Mouse (Mus musculus): ENCODE data around the gene Hes7. TPM values are rescaled to one million over a fixed set of nuclear protein-coding genes. Genes with fewer than 3 reads are reported as not detected.

Hes7 gene
- total and polyA plus RNA-seq, 3 experiments: 0.04 TPM; not detected in 2

- Histone ChIP-seq H3K9ac (ENCODE audit: insufficient read depth, low read depth) (no peak overlapping the region), H3K27me3 (replicated peaks) (peaks cover 87% of the 10 kb centered on the region), H3K27ac (ENCODE audit: insufficient read depth, low read depth) (no peak overlapping the region), H3K79me2 (replicated peaks; ENCODE audit: control insufficient read depth, extremely low read depth, insufficient read depth, poor library complexity, severe bottlenecking) (no peaks in the 10 kb centered on the region), H3K4me3 (replicated peaks in 1 of 3; ENCODE audit: low read depth in 2 of 3, low read length in 2 of 3, poor library complexity in 1 of 3) (no peak overlapping the region), H3K9me3 (replicated peaks; ENCODE audit: low read length) (no peaks in the 10 kb centered on the region), H3K4me2 (ENCODE audit: insufficient read depth, low read depth, poor library complexity, severe bottlenecking) (no peak overlapping the region), H3K36me3 (replicated peaks in 1 of 2; ENCODE audit: control insufficient read depth in 1 of 2, insufficient read depth in 1 of 2, low read length in 1 of 2) (no peaks in the 10 kb centered on the region), H3K4me1 (ENCODE audit: control insufficient read depth in 1 of 2, insufficient read depth in 2 of 2) (0 out of 4 replicates have a peak, but pooled peaks cover 0 to 5% of the 10 kb centered on the region in 2 experiments)
- no peak for DNase-seq (ENCODE audit: extremely low read depth)
- TF ChIP-seq SMC3 (IDR thresholded peaks at IDR 0.05; ENCODE audit: low read depth, low read length) (no peak), CHD2 (IDR thresholded peaks at IDR 0.05; ENCODE audit: low read length) (no peak)
- dilution Hi-C loops (cut with MboI; ENCODE audit: extremely low pct_ligation_motif_present, extremely low pct_unique_long_range_greater_than_20kb, low sequenced_read_pairs): no loop called here
- in situ Hi-C loops (cut with MboI; ENCODE audit: low pct_ligation_motif_present, low pct_unique_long_range_greater_than_20kb, low sequenced_read_pairs): no loop called here
Observed at GRCm38 (mm10) chr11:69149728-69150127, 29.5 kb downstream of the Hes7 start.

- in situ Hi-C loops (cut with MboI; ENCODE audit: low pct_ligation_motif_present, low pct_unique_long_range_greater_than_20kb, low sequenced_read_pairs) (no loop called here), dilution Hi-C loops (cut with MboI; ENCODE audit: extremely low pct_ligation_motif_present, extremely low pct_unique_long_range_greater_than_20kb, low sequenced_read_pairs) (no loop called here)
- peaks cover 87% of the 10 kb centered on the region for H3K27me3 ChIP-seq (replicated peaks)
- no peak for TF ChIP-seq ELF1 (IDR thresholded peaks at IDR 0.05; ENCODE audit: low read depth, low read length)
- TF ChIP-seq HCFC1 (IDR thresholded peaks at IDR 0.05; ENCODE audit: low read depth, low read length): 0 out of 2 replicates have a peak, but pooled peaks have one; percentile 18
- TF ChIP-seq KAT2A (IDR thresholded peaks at IDR 0.05; ENCODE audit: insufficient replicate concordance, low read length): no peak
- no peak for TF ChIP-seq CHD2 (IDR thresholded peaks at IDR 0.05; ENCODE audit: low read length)
- TF ChIP-seq JUN (IDR thresholded peaks at IDR 0.05; ENCODE audit: insufficient read depth, low read depth, low read length): no peak
- TF ChIP-seq ZKSCAN1 (IDR thresholded peaks at IDR 0.05; ENCODE audit: borderline replicate concordance, low read depth, low read length): no peak
- peak; percentile 90 for TF ChIP-seq SMC3 (IDR thresholded peaks at IDR 0.05; ENCODE audit: low read depth, low read length)
- TF ChIP-seq EP300 (IDR thresholded peaks at IDR 0.05; ENCODE audit: low read length): no peak
- TF ChIP-seq JUND (conservative IDR thresholded peaks at IDR 0.05; ENCODE audit: low read depth, low read length): peak; percentile 52
- no peak for TF ChIP-seq E2F4 (IDR thresholded peaks at IDR 0.05; ENCODE audit: insufficient replicate concordance, low read depth, low read length)
- 0 out of 2 replicates have a peak, but pooled peaks have one; percentile 7 for TF ChIP-seq BHLHE40 (IDR thresholded peaks at IDR 0.05; ENCODE audit: low read depth, low read length)
- 0 out of 2 replicates have a peak, but pooled peaks have one; percentile 11 for TF ChIP-seq MEF2A (IDR thresholded peaks at IDR 0.05; ENCODE audit: borderline replicate concordance, low read depth, low read length)
- TF ChIP-seq POLR2AphosphoS2 (IDR thresholded peaks at IDR 0.05; ENCODE audit: low read depth, low read length): no peak
- TF ChIP-seq MYC (IDR thresholded peaks at IDR 0.05; ENCODE audit: low read depth, low read length): no peak
- TF ChIP-seq MAFK (IDR thresholded peaks at IDR 0.05; ENCODE audit: insufficient replicate concordance, low read length): no peak
- TF ChIP-seq TBP (conservative IDR thresholded peaks at IDR 0.05; ENCODE audit: low read depth, low read length): 0 out of 2 replicates have a peak, but pooled peaks have one; percentile 49
- TF ChIP-seq ZC3H11A (IDR thresholded peaks at IDR 0.05; ENCODE audit: low read depth, low read length): peak; percentile 44
- peak; percentile 80 for TF ChIP-seq RAD21 (IDR thresholded peaks at IDR 0.05; ENCODE audit: low read depth, low read length)
- TF ChIP-seq RCOR1 (conservative IDR thresholded peaks at IDR 0.05; ENCODE audit: low read depth, low read length): no peak
- TF ChIP-seq USF1 (IDR thresholded peaks at IDR 0.05; ENCODE audit: low read depth, low read length): no peak
- no peak for TF ChIP-seq ZMIZ1 (IDR thresholded peaks at IDR 0.05; ENCODE audit: low read depth, low read length)
- TF ChIP-seq PAX5 (IDR thresholded peaks at IDR 0.05; ENCODE audit: low read length): no peak
- TF ChIP-seq MAX (IDR thresholded peaks at IDR 0.05; ENCODE audit: low read length): no peak
- no peak for TF ChIP-seq CHD1 (IDR thresholded peaks at IDR 0.05; ENCODE audit: low read depth, low read length)
- no peak for TF ChIP-seq NRF1 (IDR thresholded peaks at IDR 0.05; ENCODE audit: low read depth, low read length)
- TF ChIP-seq USF2 (conservative IDR thresholded peaks at IDR 0.05; ENCODE audit: low read depth, low read length): no peak
- no peak for TF ChIP-seq UBTF (IDR thresholded peaks at IDR 0.05; ENCODE audit: low read depth, low read length)
- no peak; the same call in 1 of the 2 replicates for TF ChIP-seq TCF12 (IDR thresholded peaks at IDR 0.05; ENCODE audit: low read depth, low read length)
- peak; percentile 93 for TF ChIP-seq ZNF384 (IDR thresholded peaks at IDR 0.05; ENCODE audit: low read depth, low read length)
- TF ChIP-seq NELFE (IDR thresholded peaks at IDR 0.05; ENCODE audit: low read depth, low read length): peak; percentile 39; the same call in 1 of the 2 replicates
- TF ChIP-seq GABPA (IDR thresholded peaks at IDR 0.05; ENCODE audit: insufficient replicate concordance, low read depth, low read length): no peak
- no peak for TF ChIP-seq POLR2A (IDR thresholded peaks at IDR 0.05; ENCODE audit: low read depth, low read length)
- TF ChIP-seq ETS1 (conservative IDR thresholded peaks at IDR 0.05; ENCODE audit: low read depth, low read length): no peak
Observed at GRCm38 (mm10) chr11:69150444-69150843, 30.2 kb downstream of the Hes7 start.

More at GRCm38 (mm10) chr11:69150444-69150843, 30.2 kb downstream of the Hes7 start:
- H3K9ac ChIP-seq (ENCODE audit: insufficient read depth, low read depth): no peak overlapping the region
- H3K79me2 ChIP-seq (replicated peaks; ENCODE audit: control insufficient read depth, extremely low read depth, insufficient read depth, poor library complexity, severe bottlenecking): no peaks in the 10 kb centered on the region
- peak overlapping the region; percentile 32 for H3K4me2 ChIP-seq (ENCODE audit: insufficient read depth, low read depth, poor library complexity, severe bottlenecking)
- no peak overlapping the region for H3K4me3 ChIP-seq (replicated peaks in 1 of 3; ENCODE audit: low read depth in 2 of 3, low read length in 2 of 3, poor library complexity in 1 of 3)
- H3K4me1 ChIP-seq (ENCODE audit: control insufficient read depth in 1 of 2, insufficient read depth in 2 of 2): 0 out of 4 replicates have a peak, but pooled peaks cover 0 to 5% of the 10 kb centered on the region in 2 experiments
- peak; percentile 62 for DNase-seq (ENCODE audit: extremely low read depth)
- H3K27ac ChIP-seq (ENCODE audit: insufficient read depth, low read depth): no peak overlapping the region
- no peaks in the 10 kb centered on the region for H3K9me3 ChIP-seq (replicated peaks; ENCODE audit: low read length)
- no peaks in the 10 kb centered on the region for H3K36me3 ChIP-seq (replicated peaks in 1 of 2; ENCODE audit: control insufficient read depth in 1 of 2, insufficient read depth in 1 of 2, low read length in 1 of 2)
